Comparison of ENCODE assay signal across 21 mouse cellular contexts in the genomic region with DNA sequence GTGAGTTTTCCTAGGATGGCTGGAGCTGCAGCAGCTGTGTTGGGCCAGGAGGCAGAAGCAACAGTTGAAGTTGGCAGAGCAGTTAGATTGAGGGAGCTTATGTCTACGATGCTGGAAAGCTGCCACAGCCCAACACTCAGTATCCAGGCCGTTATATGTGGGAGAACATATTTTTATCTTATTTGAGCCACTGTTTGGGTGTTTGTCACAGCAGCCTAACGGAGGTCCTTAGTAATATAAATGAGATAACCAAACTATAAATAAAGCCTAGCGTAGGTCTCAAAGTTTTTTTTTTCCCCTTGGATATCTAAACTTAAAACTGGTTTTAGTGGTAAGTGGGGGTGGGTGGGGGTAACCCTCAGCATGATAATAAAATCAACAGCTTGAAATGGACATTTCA.
DNase-seq lines count a peak whose midpoint lies in the region; ATAC-seq lines count a peak whose summit lies in the region.
"Had no signal": no experiment of that assay in that cellular context is flagged by ENCODE, and none has a peak within 500 bp of the region (broad histone marks: within the 10 kb centered on the region; RNA-seq: fewer than 3 reads in every experiment).

No protein-coding gene starts in this region.

- no peak overlapping the region for H3K9ac ChIP-seq in heart, embryonic 12.5 days
- no peak overlapping the region for H3K9ac ChIP-seq in liver, embryonic 15.5 days
- H3K9ac ChIP-seq: hindbrain, embryonic 15.5 days; midbrain, embryonic 13.5 days had no signal

- 42% methylated on average over 4 of the region's 4 CpGs for WGBS in heart, embryonic 12.5 days
- 15% methylated on average over 4 of the region's 4 CpGs for WGBS in liver, embryonic 15.5 days (ENCODE audit: insufficient replicate concordance)

- no peak overlapping the region for H3K27ac ChIP-seq in heart, embryonic 12.5 days (ENCODE audit: poor library complexity, severe bottlenecking)
- no peak overlapping the region for H3K27ac ChIP-seq in liver, embryonic 15.5 days (replicated peaks)
- H3K27ac ChIP-seq: hindbrain, embryonic 15.5 days; kidney, postnatal 0 days; left cerebral cortex, adult 2 months; midbrain, embryonic 13.5 days had no signal

- H3K4me2 ChIP-seq in heart, embryonic 12.5 days: no peak overlapping the region
- H3K4me2 ChIP-seq in liver, embryonic 15.5 days: no peak overlapping the region
- H3K4me2 ChIP-seq: hindbrain, embryonic 15.5 days; midbrain, embryonic 13.5 days had no signal

- no peaks in the 10 kb centered on the region for H3K9me3 ChIP-seq in heart, embryonic 12.5 days (replicated peaks)
- no peaks in the 10 kb centered on the region for H3K9me3 ChIP-seq in liver, embryonic 15.5 days (replicated peaks)
- H3K9me3 ChIP-seq: hindbrain, embryonic 15.5 days; midbrain, embryonic 13.5 days had no signal

- peak; percentile 24 for DNase-seq in heart, adult 11 months
- peak; percentile 53 for DNase-seq in 416B (ENCODE audit: low read depth)
- DNase-seq in cerebellum, adult 18-20 months: no peak
- no peak for DNase-seq in cerebellum, postnatal 14 days
- DNase-seq in spleen, adult 18-20 months: no peak
- DNase-seq: adrenal gland, adult 2 months; cerebellum, adult 8-10 months; gastrocnemius, postnatal 10 days; heart, adult 18-20 months; kidney, adult 2 months; lung, postnatal 14 days; thymus, postnatal 25 days had no signal

- H3K4me3 ChIP-seq in heart, embryonic 12.5 days: no peak overlapping the region
- no peak overlapping the region for H3K4me3 ChIP-seq in liver, embryonic 15.5 days (replicated peaks)
- H3K4me3 ChIP-seq: hindbrain, embryonic 15.5 days; left cerebral cortex, adult 2 months; midbrain, embryonic 13.5 days had no signal

- no peak for ATAC-seq in heart, embryonic 12.5 days (ENCODE audit: insufficient number of reproducible peaks, low FRiP score)
- peak; percentile 59 for ATAC-seq in erythroid progenitor cell, adult 5-6 weeks (replicated peaks; ENCODE audit: low FRiP score, poor library complexity, severe bottlenecking)
- ATAC-seq in liver, embryonic 15.5 days (ENCODE audit: insufficient read depth): peak; percentile 51; the same call in 1 of the 2 replicates
- ATAC-seq: forebrain, embryonic 14.5 days; midbrain, embryonic 13.5 days; Patski had no signal

- H3K36me3 ChIP-seq in heart, embryonic 12.5 days: no peaks in the 10 kb centered on the region
- no peaks in the 10 kb centered on the region for H3K36me3 ChIP-seq in liver, embryonic 15.5 days (replicated peaks)
- H3K36me3 ChIP-seq: hindbrain, embryonic 15.5 days; midbrain, embryonic 13.5 days had no signal

- no peaks in the 10 kb centered on the region for H3K4me1 ChIP-seq in heart, embryonic 12.5 days (replicated peaks)
- H3K4me1 ChIP-seq in liver, embryonic 15.5 days (replicated peaks): 0 out of 2 replicates have a peak, but pooled peaks cover 5% of the 10 kb centered on the region
- H3K4me1 ChIP-seq: hindbrain, embryonic 15.5 days; midbrain, embryonic 13.5 days had no signal

- no peaks in the 10 kb centered on the region for H3K27me3 ChIP-seq in heart, embryonic 12.5 days (replicated peaks)
- H3K27me3 ChIP-seq in liver, embryonic 15.5 days: no peaks in the 10 kb centered on the region
- H3K27me3 ChIP-seq: hindbrain, embryonic 15.5 days; midbrain, embryonic 13.5 days; Patski had no signal

Comparison
In these comparisons a context has a peak if more than half of its experiments do, and no peak if none do; other contexts are left out.
1. DNase-seq: peak in heart, adult 11 months (single experiment) and 416B (single experiment); none in cerebellum, adult 18-20 months (0 of 2), cerebellum, postnatal 14 days (0 of 2) and spleen, adult 18-20 months (0 of 2).